Mouse (Mus musculus): ENCODE results near the gene Cacna1f. TPM values are rescaled to one million over a fixed set of nuclear protein-coding genes. Genes with fewer than 3 reads are reported as not detected.

Gene Cacna1f
- polyA plus RNA-seq, 1 experiment, result 0.03 TPM

GRCm38 (mm10) chrX:7658031-7658784 lies 51.3 kb downstream of the Cacna1f start:
- no peak for TF ChIP-seq GATA1 (IDR thresholded peaks at IDR 0.05; ENCODE audit: borderline replicate concordance, low read length)
- Histone ChIP-seq H3K9me3 (no peaks in the 10 kb centered on the region), H3K27me3 (replicated peaks) (peaks cover 27% of the 10 kb centered on the region), H3K4me3 (replicated peaks) (peak overlapping the region; percentile 46), H3K4me1 (peaks cover 11% of the 10 kb centered on the region), H3K36me3 (replicated peaks; ENCODE audit: low read length) (no peaks in the 10 kb centered on the region)

GRCm38 (mm10) chrX:7658785-7659589 lies 52.1 kb downstream of the Cacna1f start:
- Histone ChIP-seq H3K27me3 (replicated peaks) (peaks cover 30% of the 10 kb centered on the region), H3K36me3 (replicated peaks; ENCODE audit: low read length) (no peaks in the 10 kb centered on the region), H3K4me1 (peaks cover 11% of the 10 kb centered on the region), H3K9me3 (no peaks in the 10 kb centered on the region), H3K4me3 (replicated peaks) (no peak overlapping the region)
- no peak for TF ChIP-seq FLI1 (IDR thresholded peaks at IDR 0.05; ENCODE audit: low read length)
- no peak for TF ChIP-seq GATA1 (IDR thresholded peaks at IDR 0.05; ENCODE audit: borderline replicate concordance, low read length)

GRCm38 (mm10) chrX:7661086-7661485 lies 54.2 kb downstream of the Cacna1f start:
- Histone ChIP-seq H3K4me3 (replicated peaks) (no peak overlapping the region), H3K27me3 (replicated peaks) (peaks cover 34% of the 10 kb centered on the region), H3K9me3 (no peaks in the 10 kb centered on the region)

GRCm38 (mm10) chrX:7662936-7663335 lies 56.1 kb downstream of the Cacna1f start:
- no peaks in the 10 kb centered on the region for H3K36me3 ChIP-seq (replicated peaks; ENCODE audit: low read length)
- TF ChIP-seq GATA1 (IDR thresholded peaks at IDR 0.05; ENCODE audit: borderline replicate concordance, low read length) (no peak), FLI1 (IDR thresholded peaks at IDR 0.05; ENCODE audit: low read length) (no peak)
- no peak overlapping the region for H3K4me3 ChIP-seq (replicated peaks)

More at GRCm38 (mm10) chrX:7661086-7661485, 54.2 kb downstream of the Cacna1f start:
- Histone ChIP-seq H3K36me3 (replicated peaks; ENCODE audit: low read length) (no peaks in the 10 kb centered on the region), H3K4me1 (peaks cover 11% of the 10 kb centered on the region)
- TF ChIP-seq FLI1 (IDR thresholded peaks at IDR 0.05; ENCODE audit: low read length) (no peak), GATA1 (IDR thresholded peaks at IDR 0.05; ENCODE audit: borderline replicate concordance, low read length) (no peak)

GRCm38 (mm10) chrX:7664791-7665190 lies 57.9 kb downstream of the Cacna1f start:
- Histone ChIP-seq H3K27me3 (replicated peaks) (peaks cover 17% of the 10 kb centered on the region), H3K9me3 (no peaks in the 10 kb centered on the region), H3K36me3 (replicated peaks; ENCODE audit: low read length) (no peaks in the 10 kb centered on the region), H3K4me1 (peaks cover 5% of the 10 kb centered on the region), H3K4me3 (replicated peaks) (no peak overlapping the region)
- no peak for TF ChIP-seq GATA1 (IDR thresholded peaks at IDR 0.05; ENCODE audit: borderline replicate concordance, low read length)
- no peak for TF ChIP-seq FLI1 (IDR thresholded peaks at IDR 0.05; ENCODE audit: low read length)

More at GRCm38 (mm10) chrX:7662936-7663335, 56.1 kb downstream of the Cacna1f start:
- peaks cover 11% of the 10 kb centered on the region for H3K4me1 ChIP-seq
- H3K27me3 ChIP-seq (replicated peaks), result peaks cover 24% of the 10 kb centered on the region
- H3K9me3 ChIP-seq, result no peaks in the 10 kb centered on the region

GRCm38 (mm10) chrX:7665739-7666502 lies 59.0 kb downstream of the Cacna1f start:
- peaks cover 12% of the 10 kb centered on the region for H3K4me1 ChIP-seq
- no peaks in the 10 kb centered on the region for H3K36me3 ChIP-seq (replicated peaks; ENCODE audit: low read length)
- peaks cover 21% of the 10 kb centered on the region for H3K27me3 ChIP-seq (replicated peaks)
- no peak for TF ChIP-seq FLI1 (IDR thresholded peaks at IDR 0.05; ENCODE audit: low read length)
- H3K9me3 ChIP-seq, result no peaks in the 10 kb centered on the region; the same call in 1 of the 2 replicates
- no peak overlapping the region for H3K4me3 ChIP-seq (replicated peaks)

- H3K9me3 ChIP-seq, result no peaks in the 10 kb centered on the region; the same call in 1 of the 2 replicates
- TF ChIP-seq GATA1 (IDR thresholded peaks at IDR 0.05; ENCODE audit: borderline replicate concordance, low read length) (no peak), FLI1 (IDR thresholded peaks at IDR 0.05; ENCODE audit: low read length) (no peak)
- H3K4me3 ChIP-seq (replicated peaks), result peak overlapping the region; percentile 90
- no peaks in the 10 kb centered on the region for H3K36me3 ChIP-seq (replicated peaks; ENCODE audit: low read length)
- H3K27me3 ChIP-seq (replicated peaks), result peaks cover 28% of the 10 kb centered on the region
- peaks cover 34% of the 10 kb centered on the region for H3K4me1 ChIP-seq
Observed at GRCm38 (mm10) chrX:7670390-7670881, 63.6 kb downstream of the Cacna1f start.

- TF ChIP-seq GATA1 (IDR thresholded peaks at IDR 0.05; ENCODE audit: borderline replicate concordance, low read length) (no peak), FLI1 (IDR thresholded peaks at IDR 0.05; ENCODE audit: low read length) (no peak)
- Histone ChIP-seq H3K27me3 (replicated peaks) (peaks cover 34% of the 10 kb centered on the region), H3K4me3 (replicated peaks) (peak within 1 kb of the TSS; percentile 90), H3K9me3 (no peaks in the 10 kb centered on the region; the same call in 1 of the 2 replicates), H3K36me3 (replicated peaks; ENCODE audit: low read length) (no peaks in the 10 kb centered on the region), H3K4me1 (peaks cover 34% of the 10 kb centered on the region)
Observed at GRCm38 (mm10) chrX:7670921-7671623, 64.2 kb downstream of the Cacna1f start, which contains the start of gene Plp2. TSS of gene Plp2 (minus strand) at chrX:7671390.

GRCm38 (mm10) chrX:7672739-7673138 lies 65.9 kb downstream of the Cacna1f start:
- no peak overlapping the region for H3K4me3 ChIP-seq (replicated peaks)
- no peaks in the 10 kb centered on the region; the same call in 1 of the 2 replicates for H3K9me3 ChIP-seq
- TF ChIP-seq FLI1 (IDR thresholded peaks at IDR 0.05; ENCODE audit: low read length), result no peak
- no peak for TF ChIP-seq GATA1 (IDR thresholded peaks at IDR 0.05; ENCODE audit: borderline replicate concordance, low read length)

More at GRCm38 (mm10) chrX:7672739-7673138, 65.9 kb downstream of the Cacna1f start:
- H3K36me3 ChIP-seq (replicated peaks; ENCODE audit: low read length), result no peaks in the 10 kb centered on the region
- H3K27me3 ChIP-seq (replicated peaks), result peaks cover 34% of the 10 kb centered on the region
- peaks cover 34% of the 10 kb centered on the region for H3K4me1 ChIP-seq
